Mouse (Mus musculus) lung, embryonic 14.5 days (tissue): ENCODE results near the gene Cercam. TPM values are rescaled to one million over a fixed set of nuclear protein-coding genes. Genes with fewer than 3 reads are reported as not detected.
"Not testable (repeated sequence)": the region's sequence is repeated elsewhere in the genome, so short reads cannot be mapped to it uniquely, and the experiment has no call there.

Experiments used
- ATAC-seq: fragments of 200-750 bp; cut with Nextera tagmentation; 2 replicates; pipeline ENCODE4 v1.8.0; 2017; ENCODE audit warnings: mild to moderate bottlenecking, moderate TSS enrichment, moderate library complexity; ENCODE audit not compliant: insufficient read depth
- DNase-seq: peaks from one replicate; pipeline ENCODE4 v3.0.0-alpha.2; 2015
- H3K27ac ChIP-seq: fragments of 300-500 bp; sonication (generic); 2 replicates; pipeline ENCODE4 v1.5.1; 2014; ENCODE audit warnings: low read depth, mild to moderate bottlenecking, moderate library complexity
- H3K27me3 ChIP-seq: fragments of 300-500 bp; sonication (generic); 2 replicates; pipeline ENCODE4 v1.6.1; 2014; ENCODE audit warnings: low read length, control low read depth; ENCODE audit not compliant: insufficient read depth
- H3K36me3 ChIP-seq: fragments of 300-500 bp; sonication (generic); 2 replicates; pipeline ENCODE4 v1.6.1; 2014; ENCODE audit warnings: control low read depth; ENCODE audit not compliant: insufficient read depth
- H3K4me1 ChIP-seq: fragments of 300-500 bp; sonication (generic); 2 replicates; pipeline ENCODE4 v1.6.1; 2014; ENCODE audit warnings: antibody characterized with exemption, control low read depth; ENCODE audit not compliant: insufficient read depth
- H3K4me2 ChIP-seq: fragments of 300-500 bp; sonication (generic); 2 replicates; pipeline ENCODE4 v1.6.1; 2014; ENCODE audit warnings: mild to moderate bottlenecking
- H3K4me3 ChIP-seq: fragments of 300-500 bp; sonication (generic); 2 replicates; pipeline ENCODE4 v1.5.1; 2014; ENCODE audit warnings: low read depth, low read length
- H3K9ac ChIP-seq: fragments of 300-500 bp; sonication (generic); 2 replicates; pipeline ENCODE4 v1.6.1; 2014
- H3K9me3 ChIP-seq: fragments of 300-500 bp; sonication (generic); 2 replicates; pipeline ENCODE4 v1.6.1; 2016; ENCODE audit warnings: low read depth, low read length, control low read depth
- CTCF ChIP-seq: IDR thresholded peaks from 2 replicates; pipeline ENCODE4 v1.5.1; 2016; ENCODE audit warnings: antibody characterized with exemption, low read depth
- WGBS: fragments of 180-500 bp; shearing (Covaris S2); extraction: QIAGEN DNeasy Blood & Tissue Kit; methylation state at CpG from one replicate; pipeline ENCODE4 v1.1.7; 2014; 5-methylcytosine and 5-hydroxymethylcytosine counted together
- polyA plus RNA-seq: library from polyadenylated mRNA; unstranded; fragments of >200 nt; fragmentation: Nextera tagmentation; extraction: Ambion mirVana; gene quantifications from 2 replicates; pipeline ENCODE4 v1.2.1, GENCODE M21; 2014

Gene Cercam
- polyA plus RNA-seq, 1 experiment from 2014 or later, result 12.0 TPM

DNA sequence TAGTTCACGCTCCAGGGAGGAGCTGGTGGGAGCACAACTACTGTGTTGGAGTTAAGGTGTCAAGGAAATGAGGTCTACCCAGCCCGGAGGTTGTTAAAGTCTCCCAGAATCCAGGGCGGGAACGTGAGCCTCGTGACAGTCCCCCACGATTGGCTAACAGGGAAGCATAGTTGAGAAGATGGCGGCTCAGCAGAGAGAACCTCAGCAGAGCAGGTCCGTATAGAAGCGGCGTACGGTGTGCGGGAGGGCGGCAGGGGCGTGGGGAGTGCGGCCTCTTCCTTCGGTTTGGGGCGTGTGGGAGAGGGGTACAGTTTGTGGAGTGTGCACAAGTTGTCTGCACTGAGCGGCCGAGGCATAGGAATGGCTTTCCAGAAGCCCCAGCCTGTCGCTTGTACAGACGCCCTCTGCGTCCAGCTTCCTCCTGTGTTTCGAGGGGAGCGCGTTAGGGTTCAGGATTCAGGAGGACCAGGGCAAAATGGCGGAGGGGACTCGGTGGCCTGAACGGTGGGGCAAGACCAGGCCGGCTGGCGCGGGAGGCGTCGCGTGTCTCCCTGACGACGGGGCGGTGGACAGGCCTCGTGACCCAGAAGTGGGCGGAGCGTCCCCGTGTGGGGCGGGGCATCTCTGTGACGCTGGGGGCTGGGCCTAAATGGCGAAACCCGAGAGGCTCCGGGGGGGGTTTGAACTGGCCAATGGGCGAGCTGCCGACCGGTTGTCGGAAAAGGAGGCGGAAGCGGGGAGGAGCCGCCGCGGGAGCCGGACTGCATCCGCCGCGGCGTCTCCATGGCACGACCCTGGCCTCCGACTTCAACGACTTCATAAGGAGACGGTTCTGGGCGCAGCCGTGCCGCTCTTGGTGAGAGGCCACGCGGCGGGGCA is 20.3 kb downstream of the Cercam start, which contains the start of gene Odf2:
Gene Odf2 (plus strand): TSS at position 156 of the 879 bp plus-strand sequence.
- under 1% methylated on average over 70 of the region's 70 CpGs for WGBS
- peak within 1 kb of the TSS; percentile 91 for H3K27ac ChIP-seq
- ATAC-seq (peak; percentile 83), DNase-seq (peak; percentile 100)
- no peaks in the 10 kb centered on the region for H3K27me3 ChIP-seq
- no peak for TF ChIP-seq CTCF
- H3K36me3 ChIP-seq, result peaks cover 29% of the 10 kb centered on the region
- no peaks in the 10 kb centered on the region for H3K9me3 ChIP-seq
- H3K4me2 ChIP-seq, result peak within 1 kb of the TSS; percentile 95
- peak within 1 kb of the TSS; percentile 100 for H3K4me3 ChIP-seq
- H3K4me1 ChIP-seq, result peaks cover 7% of the 10 kb centered on the region; the same call in 1 of the 2 replicates
- peak within 1 kb of the TSS; percentile 94 for H3K9ac ChIP-seq

DNA sequence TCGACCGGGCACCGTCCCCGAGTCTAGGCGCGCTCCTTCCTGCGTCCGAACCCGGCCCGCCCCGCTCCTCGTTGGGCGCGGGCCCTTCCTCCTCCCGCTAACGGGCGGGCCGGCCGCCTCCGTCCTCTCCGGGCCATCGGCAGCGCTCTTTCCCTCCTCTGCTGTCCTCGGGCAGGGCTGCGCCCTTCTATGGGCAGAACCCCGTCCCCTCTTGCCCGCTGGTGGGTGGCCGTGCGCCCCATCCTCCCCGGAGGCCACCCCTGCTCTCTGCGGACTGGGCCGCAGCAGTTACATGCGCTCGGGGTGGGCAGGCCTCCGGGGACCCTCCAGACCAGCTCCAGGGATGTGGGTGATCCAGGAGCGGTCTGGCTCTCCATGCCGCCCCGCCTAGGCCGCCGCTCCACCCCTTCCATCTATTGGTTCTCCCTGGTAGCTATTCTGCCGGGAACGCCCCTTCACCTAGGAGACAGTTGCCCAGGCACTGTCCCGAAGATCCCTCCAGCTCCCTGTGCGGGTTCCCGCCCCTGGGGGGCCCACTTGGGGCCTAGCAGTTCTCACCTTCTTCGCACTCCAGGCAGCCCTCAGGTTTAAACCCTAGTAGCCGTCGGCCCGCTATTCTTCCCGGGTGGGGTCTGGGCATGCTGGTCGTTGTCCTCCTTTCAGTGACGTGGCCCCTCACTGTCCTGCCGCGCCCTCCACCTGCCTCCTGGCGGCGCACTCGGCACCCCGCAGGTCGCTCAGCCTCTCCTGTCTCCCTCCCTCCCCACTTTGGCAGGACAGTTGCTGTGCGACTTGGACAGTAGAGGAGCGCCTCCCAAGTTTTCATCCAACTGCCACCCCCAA is 21.2 kb downstream of the Cercam start:
- Histone ChIP-seq H3K9me3 (no peaks in the 10 kb centered on the region), H3K9ac (peak overlapping the region; percentile 94), H3K36me3 (peaks cover 38% of the 10 kb centered on the region), H3K4me2 (peak overlapping the region; percentile 95), H3K4me1 (peaks cover 7% of the 10 kb centered on the region; the same call in 1 of the 2 replicates), H3K4me3 (peak overlapping the region; percentile 100), H3K27me3 (no peaks in the 10 kb centered on the region), H3K27ac (peak overlapping the region; percentile 91)
- under 1% methylated on average over 61 of the region's 61 CpGs for WGBS
- peak; percentile 95 for ATAC-seq
- DNase-seq, result peak; percentile 91
- TF ChIP-seq CTCF, result peak; percentile 68

- Histone ChIP-seq H3K4me3 (no peak overlapping the region), H3K27me3 (no peaks in the 10 kb centered on the region), H3K4me1 (peaks cover 7% of the 10 kb centered on the region; the same call in 1 of the 2 replicates), H3K9me3 (no peaks in the 10 kb centered on the region), H3K27ac (no peak overlapping the region), H3K36me3 (peaks cover 52% of the 10 kb centered on the region), H3K9ac (no peak overlapping the region), H3K4me2 (no peak overlapping the region)
- no peak for ATAC-seq
- 92% methylated on average over 6 of the region's 6 CpGs for WGBS
- no peak for DNase-seq
- no peak for TF ChIP-seq CTCF
Measured at GRCm38 (mm10) chr2:29891773-29892172, 22.8 kb downstream of the Cercam start.

DNA sequence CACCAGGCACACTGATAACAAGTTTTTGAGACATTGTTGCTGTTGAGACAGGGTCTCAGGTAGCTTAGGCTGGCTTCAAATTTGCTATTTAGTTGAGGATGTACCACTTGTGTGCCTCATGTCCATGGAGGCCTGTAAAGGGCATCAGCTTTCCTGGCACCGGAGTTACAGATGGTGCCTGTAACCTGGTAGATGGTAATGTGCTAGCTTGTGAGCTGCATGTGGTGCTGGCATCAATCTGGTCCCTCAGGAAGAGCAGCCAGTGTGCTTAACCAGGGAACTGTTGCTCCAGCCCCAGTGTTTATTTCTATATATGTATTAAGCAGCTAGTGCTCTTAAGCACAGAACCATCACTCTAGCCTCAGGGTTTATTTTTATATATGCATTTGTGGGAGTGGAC is 27.1 kb downstream of the Cercam start:
- Histone ChIP-seq H3K4me1 (no peaks in the 10 kb centered on the region), H3K9me3 (no peaks in the 10 kb centered on the region), H3K27ac (no peak overlapping the region), H3K9ac (no peak overlapping the region), H3K4me2 (no peak overlapping the region), H3K27me3 (no peaks in the 10 kb centered on the region), H3K36me3 (peaks cover 95% of the 10 kb centered on the region), H3K4me3 (no peak overlapping the region)
- WGBS, result 94% methylated on average over 1 of the region's 1 CpGs
- TF ChIP-seq CTCF, result no peak
- ATAC-seq, result no peak
- DNase-seq, result no peak

GRCm38 (mm10) chr2:29897366-29897765 is 28.4 kb downstream of the Cercam start:
- no peaks in the 10 kb centered on the region for H3K4me1 ChIP-seq
- no peak overlapping the region for H3K4me3 ChIP-seq
- DNase-seq, result no peak
- no peak overlapping the region for H3K9ac ChIP-seq
- H3K27me3 ChIP-seq, result no peaks in the 10 kb centered on the region
- H3K4me2 ChIP-seq, result no peak overlapping the region
- TF ChIP-seq CTCF, result no peak
- peaks cover 98% of the 10 kb centered on the region for H3K36me3 ChIP-seq
- H3K27ac ChIP-seq, result no peak overlapping the region
- 83% methylated on average over 2 of the region's 2 CpGs for WGBS
- no peak for ATAC-seq
- H3K9me3 ChIP-seq, result no peaks in the 10 kb centered on the region

GRCm38 (mm10) chr2:29898081-29898480 is 29.1 kb downstream of the Cercam start:
- ATAC-seq, result no peak
- H3K4me1 ChIP-seq, result no peaks in the 10 kb centered on the region
- H3K36me3 ChIP-seq, result peaks cover 98% of the 10 kb centered on the region
- H3K9ac ChIP-seq, result no peak overlapping the region
- no peaks in the 10 kb centered on the region for H3K27me3 ChIP-seq
- no peak for DNase-seq
- no peaks in the 10 kb centered on the region for H3K9me3 ChIP-seq
- no peak overlapping the region for H3K27ac ChIP-seq
- 91% methylated on average over 1 of the region's 1 CpGs for WGBS
- no peak overlapping the region for H3K4me3 ChIP-seq
- no peak overlapping the region for H3K4me2 ChIP-seq
- TF ChIP-seq CTCF, result no peak

GRCm38 (mm10) chr2:29902194-29902593 is 33.2 kb downstream of the Cercam start:
- Histone ChIP-seq H3K4me1 (no peaks in the 10 kb centered on the region), H3K9me3 (no peaks in the 10 kb centered on the region), H3K36me3 (peaks cover 99% of the 10 kb centered on the region), H3K4me2 (no peak overlapping the region), H3K4me3 (no peak overlapping the region), H3K27ac (no peak overlapping the region), H3K9ac (no peak overlapping the region), H3K27me3 (no peaks in the 10 kb centered on the region)
- 86% methylated on average over 10 of the region's 10 CpGs for WGBS
- DNase-seq (no peak), ATAC-seq (no peak)
- TF ChIP-seq CTCF, result no peak

- not testable (repeated sequence) for H3K9ac ChIP-seq, H3K27me3 ChIP-seq, H3K4me3 ChIP-seq, H3K9me3 ChIP-seq, DNase-seq, H3K4me2 ChIP-seq, H3K4me1 ChIP-seq, H3K27ac ChIP-seq, ATAC-seq
- 73% methylated on average over 2 of the region's 2 CpGs for WGBS
- H3K36me3 ChIP-seq, result peaks cover 85% of the 10 kb centered on the region
Measured at GRCm38 (mm10) chr2:29908171-29908570, 39.2 kb downstream of the Cercam start.
